Mouse (Mus musculus) liver, adult 2 months (tissue): ENCODE data around the gene Ptgds.

ENCODE experiments used
- CTCF ChIP-seq: fragments of 200-500 bp; IDR thresholded peaks from 2 replicates; pipeline ENCODE4 v1.5.1; 2011; ENCODE audit warnings: low read depth, low read length, control low read depth
- POLR2A ChIP-seq: fragments of 200-500 bp; IDR thresholded peaks from 2 replicates; pipeline ENCODE4 v1.6.1; 2011; ENCODE audit warnings: low read length, control low read depth; ENCODE audit not compliant: insufficient read depth; ENCODE audit errors: extremely low read depth

- TF ChIP-seq CTCF (peak; percentile 81), POLR2A (no peak)
These were observed 13.1 kb upstream of the Ptgds start for GRCm38 (mm10) chr2:25482969-25483368.
